Mouse (Mus musculus): ENCODE measurements around the gene Susd6. TPM values are rescaled to one million over a fixed set of nuclear protein-coding genes. Genes with fewer than 3 reads are reported as not detected.
A peak's percentile ranks its signal among the peaks of the same experiment; 100 is the strongest.
"Not testable (repeated sequence)": the region's sequence is repeated elsewhere in the genome, so short reads cannot be mapped to it uniquely, and the experiment has no call there.

Gene Susd6
- total RNA-seq, 2 experiments from 2014 or later = 63.4 to 66.2 TPM

DNA sequence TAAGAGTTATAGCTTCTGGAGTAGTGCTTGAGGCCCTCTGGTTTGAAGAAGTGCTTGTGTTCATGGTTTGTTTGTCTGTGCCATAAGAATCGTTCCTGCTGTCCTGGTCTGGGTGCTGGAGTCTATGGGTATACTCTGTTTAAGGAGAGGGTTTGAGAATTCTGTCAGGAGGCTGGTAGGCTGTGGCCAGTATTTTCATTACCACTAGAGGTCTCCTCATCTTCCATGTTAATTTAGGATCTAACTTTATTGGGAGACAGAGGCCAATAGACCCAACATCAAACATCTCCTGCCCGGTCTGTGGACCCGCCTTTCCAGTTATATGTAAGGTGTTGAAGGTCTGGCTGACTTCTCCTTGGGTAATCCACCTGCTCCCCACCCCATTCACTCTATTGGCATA is 7.4 kb upstream of the Susd6 start:
- no peak for DNase-seq
- intact Hi-C loops (cut with DNase I) = loop anchor here (1.0 to 2.0 kb wide), 2 partner anchors 14 to 112 kb away; no protein-coding TSS in a partner anchor

GRCm38 (mm10) chr12:80783889-80784288 is 6.4 kb upstream of the Susd6 start:
- DNase-seq = no peak
- intact Hi-C loops (cut with DNase I) = loop anchor here (1.0 to 2.0 kb wide), 2 partner anchors 15 to 111 kb away; no protein-coding TSS in a partner anchor

DNA sequence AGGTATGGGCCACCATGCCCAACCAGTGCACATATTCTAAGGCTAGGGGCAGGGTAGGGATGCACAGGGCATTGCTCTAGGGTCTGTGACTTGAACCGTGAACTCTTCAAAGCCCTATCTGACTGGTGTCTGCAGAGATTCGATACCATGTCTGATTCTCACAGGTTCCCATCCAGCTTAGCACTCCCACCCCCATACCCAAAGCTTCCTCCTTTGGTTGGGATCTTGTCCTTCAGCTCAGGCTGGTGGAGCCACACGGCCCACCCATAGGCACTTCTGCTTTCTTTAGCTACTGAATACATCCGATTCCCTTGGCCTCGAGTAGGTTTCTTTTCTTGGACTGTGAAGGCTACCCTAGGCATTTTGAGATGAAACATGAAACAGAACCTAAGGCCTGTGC is 5.3 kb upstream of the Susd6 start:
- DNase-seq = no peak
- intact Hi-C loops (cut with DNase I) = loop anchor here (5.0 kb wide), 1 partner anchor 157 kb away; no protein-coding TSS in a partner anchor

DNA sequence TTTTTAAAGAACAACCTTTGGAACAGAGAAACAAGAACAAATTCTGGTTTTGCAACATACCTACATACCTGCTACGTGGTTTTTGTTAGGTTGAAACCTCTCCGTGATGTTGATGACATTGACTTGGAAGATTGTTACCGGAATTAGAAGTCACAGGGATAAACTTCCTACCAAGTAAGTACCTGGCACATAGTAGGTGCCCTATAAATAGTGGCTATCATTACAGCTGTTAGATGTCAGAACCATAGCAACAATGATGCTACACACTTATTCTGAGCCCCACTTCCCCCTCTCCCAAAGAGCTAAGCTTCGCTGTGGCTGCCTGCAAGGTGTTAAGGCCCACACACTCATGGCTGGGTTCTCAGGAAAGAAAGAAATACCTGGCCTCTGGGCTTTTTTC is 4.7 kb upstream of the Susd6 start:
- DNase-seq = no peak
- intact Hi-C loops (cut with DNase I) = loop anchor here (5.0 kb wide), 1 partner anchor 157 kb away; no protein-coding TSS in a partner anchor

GRCm38 (mm10) chr12:80786591-80786990 is 3.7 kb upstream of the Susd6 start:
- no peak for DNase-seq
- intact Hi-C loops (cut with DNase I) = loop anchor here (5.0 kb wide), 1 partner anchor 156 kb away; no protein-coding TSS in a partner anchor

- intact Hi-C loops (cut with DNase I) = loop anchor here (5.0 kb wide), 1 partner anchor 155 kb away; no protein-coding TSS in a partner anchor
- DNase-seq = no peak
These were observed 2.7 kb upstream of the Susd6 start for GRCm38 (mm10) chr12:80787604-80788003.

- DNase-seq = no peak
- intact Hi-C loops (cut with DNase I) = loop anchor here (5.0 kb wide), 1 partner anchor 154 kb away; no protein-coding TSS in a partner anchor
These were observed 2.1 kb upstream of the Susd6 start for GRCm38 (mm10) chr12:80788188-80788587.

GRCm38 (mm10) chr12:80789276-80789675 is 1.0 kb upstream of the Susd6 start:
- not testable (repeated sequence) for DNase-seq
- intact Hi-C loops (cut with DNase I) = loop anchor here (5.0 kb wide), 1 partner anchor 153 kb away; no protein-coding TSS in a partner anchor

- no peak for DNase-seq
These were observed 625 bp downstream of the Susd6 start for GRCm38 (mm10) chr12:80790700-80791570.

GRCm38 (mm10) chr12:80791571-80792444 is 1.5 kb downstream of the Susd6 start:
- intact Hi-C loops (cut with DNase I) = loop anchor here (2.0 kb wide), 2 partner anchors 25 to 93 kb away; no protein-coding TSS in a partner anchor
- no peak for DNase-seq

More at GRCm38 (mm10) chr12:80790700-80791570, 625 bp downstream of the Susd6 start:
- intact Hi-C loops (cut with DNase I) = loop anchor here (2.0 kb wide), 1 partner anchor 94 kb away; no protein-coding TSS in a partner anchor

DNA sequence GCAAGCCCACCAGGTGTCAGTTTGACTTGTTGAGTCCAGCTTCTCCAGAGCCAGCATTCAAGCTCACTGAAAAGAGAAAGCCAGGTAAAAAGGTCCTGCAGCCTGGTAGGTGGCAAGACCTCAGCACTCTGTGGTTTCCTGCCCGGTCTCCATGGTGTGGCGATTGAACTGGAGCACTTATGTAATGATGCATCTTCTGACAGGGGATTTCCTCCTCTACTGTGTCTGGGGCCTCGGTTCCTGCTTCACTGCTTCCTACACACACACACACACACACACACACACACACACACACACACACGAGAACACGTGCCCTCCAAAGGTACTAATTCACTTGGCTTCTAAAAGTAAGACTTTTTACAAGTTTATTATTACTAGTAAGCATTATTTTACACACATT is 2.6 kb downstream of the Susd6 start:
- DNase-seq = peak in 1 of 2 experiments; percentile 37
- intact Hi-C loops (cut with DNase I) = loop anchor here (2.0 kb wide), 1 partner anchor 24 kb away; no protein-coding TSS in a partner anchor

- intact Hi-C loops (cut with DNase I) = loop anchor here (2.0 kb wide), 1 partner anchor 23 kb away; no protein-coding TSS in a partner anchor
These were observed 3.2 kb downstream of the Susd6 start for GRCm38 (mm10) chr12:80793535-80793934.

DNA sequence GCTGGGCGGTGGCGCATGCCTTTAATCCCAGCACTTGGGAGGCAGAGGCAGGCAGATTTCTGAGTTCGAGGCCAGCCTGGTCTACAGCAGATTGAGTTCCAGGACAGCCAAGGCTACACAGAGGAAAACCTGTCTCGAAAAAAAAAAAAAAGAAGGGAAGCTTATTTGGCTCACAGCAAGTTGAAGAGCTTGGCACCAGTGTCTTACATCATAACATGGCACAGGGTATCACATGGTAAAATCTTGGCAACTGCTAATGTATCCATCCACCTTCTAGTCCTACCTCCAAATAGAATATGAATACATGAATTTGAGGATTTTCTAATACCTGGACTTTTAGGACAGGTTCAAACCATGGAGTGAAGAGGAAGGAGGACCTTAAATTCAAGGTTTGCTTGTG is 4.2 kb downstream of the Susd6 start:
- DNase-seq = no peak
- intact Hi-C loops (cut with DNase I) = no loop called here

More at GRCm38 (mm10) chr12:80793535-80793934, 3.2 kb downstream of the Susd6 start:
- no peak for DNase-seq

DNA sequence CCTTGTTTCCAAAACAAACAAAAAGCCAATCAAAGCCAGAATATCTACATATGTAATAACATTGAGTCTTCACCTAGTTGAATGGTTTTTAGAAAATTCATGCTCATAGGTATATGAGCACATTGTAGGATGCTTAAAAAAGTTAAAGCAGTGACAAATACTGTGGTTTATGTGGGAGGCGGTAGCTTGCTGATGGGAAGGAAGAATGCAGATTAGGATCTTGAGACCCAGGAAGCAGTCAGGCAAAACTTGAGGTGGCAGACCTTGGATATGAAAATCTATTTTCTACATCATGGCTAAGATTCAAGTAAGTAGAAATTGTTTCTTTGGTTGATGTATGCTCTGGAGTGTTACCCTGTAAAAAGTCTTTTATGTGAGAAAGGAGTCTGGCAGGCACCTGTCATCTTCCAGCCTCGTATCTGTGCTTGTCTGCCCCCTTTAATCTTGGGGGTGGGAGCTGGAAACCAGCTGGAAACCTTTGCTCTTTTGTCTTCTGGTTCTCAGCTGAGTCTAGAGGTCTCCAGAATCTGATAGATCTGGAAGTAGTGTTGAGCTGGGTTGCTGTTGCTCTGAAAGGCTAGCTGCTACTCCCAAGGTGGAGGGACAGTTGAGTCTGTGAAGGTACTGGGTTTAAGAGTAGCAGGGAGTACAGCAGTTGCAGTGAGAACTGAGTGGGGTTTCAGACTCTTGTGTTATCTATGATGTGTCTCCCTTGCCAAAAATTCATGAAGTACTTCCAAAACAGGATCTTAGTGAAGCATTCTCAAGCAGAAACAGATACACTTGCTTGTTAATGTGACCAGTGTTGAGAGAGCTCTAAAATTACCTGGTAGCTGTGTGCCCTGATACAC is 4.8 kb downstream of the Susd6 start:
- intact Hi-C loops (cut with DNase I) = no loop called here
- DNase-seq = no peak

- no peak for DNase-seq
- intact Hi-C loops (cut with DNase I) = no loop called here
These were observed 8.0 kb downstream of the Susd6 start for GRCm38 (mm10) chr12:80798271-80798670.

- intact Hi-C loops (cut with DNase I) = no loop called here
- DNase-seq = no peak
These were observed 9.8 kb downstream of the Susd6 start for GRCm38 (mm10) chr12:80800156-80800555.

GRCm38 (mm10) chr12:80801443-80801842 is 11.1 kb downstream of the Susd6 start:
- DNase-seq = no peak
- intact Hi-C loops (cut with DNase I) = no loop called here

DNA sequence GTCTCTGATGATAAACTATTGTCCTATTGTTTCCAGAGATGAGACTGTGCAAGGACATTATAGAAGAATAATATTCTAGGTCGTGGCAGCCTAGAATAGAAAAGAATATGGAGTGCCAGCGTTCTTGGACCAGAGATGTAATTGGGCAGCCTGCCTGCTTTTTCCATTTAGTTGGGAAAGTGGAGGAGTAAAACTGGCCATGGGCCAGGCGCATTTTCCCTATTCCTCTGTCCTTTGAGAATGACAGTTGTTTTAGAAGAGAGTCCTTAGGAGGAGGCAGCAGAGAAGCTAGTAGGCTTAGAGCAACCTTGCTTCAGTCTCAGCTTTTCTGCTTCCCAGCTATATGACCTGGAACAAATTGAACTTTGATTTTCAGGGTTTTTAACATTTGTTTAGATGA is 13.6 kb downstream of the Susd6 start:
- intact Hi-C loops (cut with DNase I) = no loop called here
- DNase-seq = peak; percentile 63 to 68

GRCm38 (mm10) chr12:80804861-80805428 is 14.6 kb downstream of the Susd6 start:
- DNase-seq = no peak
- intact Hi-C loops (cut with DNase I) = no loop called here

Data from heart, postnatal 14 days (tissue).